Mouse (Mus musculus): ENCODE measurements at regions not wholly inside any gene's neighbourhood (a gene's known extent, or its start where the extent isn't known, plus 50 kb on each side); places are given as distances from the start of the nearest gene placed in this dataset.

GRCm38 (mm10) chr10:87719978-87720377 lies 138.1 kb upstream of the Igf1 start:
- no peak for DNase-seq (ENCODE audit: extremely low spot score in 1 of 2, low spot score in 1 of 2)

- no peak for DNase-seq (ENCODE audit: extremely low spot score in 1 of 2, low spot score in 1 of 2)
Measured at GRCm38 (mm10) chr10:87722244-87722643, 135.8 kb upstream of the Igf1 start.

- no peak for DNase-seq (ENCODE audit: extremely low spot score in 1 of 2, low spot score in 1 of 2)
Measured at GRCm38 (mm10) chr10:87732658-87733057, 125.4 kb upstream of the Igf1 start.

GRCm38 (mm10) chr10:87733241-87733640 lies 124.8 kb upstream of the Igf1 start:
- no peak for DNase-seq (ENCODE audit: extremely low spot score in 1 of 2, low spot score in 1 of 2)

GRCm38 (mm10) chr10:87740323-87740722 lies 117.7 kb upstream of the Igf1 start:
- no peak for DNase-seq (ENCODE audit: extremely low spot score in 1 of 2, low spot score in 1 of 2)

GRCm38 (mm10) chr10:87742766-87743165 lies 115.3 kb upstream of the Igf1 start:
- DNase-seq (ENCODE audit: extremely low spot score in 1 of 2, low spot score in 1 of 2), result no peak

GRCm38 (mm10) chr10:87747846-87748552 lies 110.1 kb upstream of the Igf1 start:
- no peak for DNase-seq (ENCODE audit: extremely low spot score in 1 of 2, low spot score in 1 of 2)

- no peak for DNase-seq (ENCODE audit: extremely low spot score in 1 of 2, low spot score in 1 of 2)
Measured at GRCm38 (mm10) chr10:87748631-87749193, 109.4 kb upstream of the Igf1 start.

- no peak for DNase-seq (ENCODE audit: extremely low spot score in 1 of 2, low spot score in 1 of 2)
Measured at GRCm38 (mm10) chr10:87750321-87750720, 107.7 kb upstream of the Igf1 start.

- no peak for DNase-seq (ENCODE audit: extremely low spot score in 1 of 2, low spot score in 1 of 2)
Measured at GRCm38 (mm10) chr10:87750972-87751371, 107.1 kb upstream of the Igf1 start.

- DNase-seq (ENCODE audit: extremely low spot score in 1 of 2, low spot score in 1 of 2), result no peak
Measured at GRCm38 (mm10) chr10:87752117-87752516, 105.9 kb upstream of the Igf1 start.

- DNase-seq (ENCODE audit: extremely low spot score in 1 of 2, low spot score in 1 of 2), result no peak
Measured at GRCm38 (mm10) chr10:87753483-87753882, 104.6 kb upstream of the Igf1 start.

GRCm38 (mm10) chr10:87761528-87762030 lies 96.5 kb upstream of the Igf1 start:
- no peak for DNase-seq (ENCODE audit: extremely low spot score in 1 of 2, low spot score in 1 of 2)

GRCm38 (mm10) chr10:87787521-87787920 lies 70.5 kb upstream of the Igf1 start:
- DNase-seq (ENCODE audit: extremely low spot score in 1 of 2, low spot score in 1 of 2), result no peak

GRCm38 (mm10) chr10:87792346-87792745 lies 65.7 kb upstream of the Igf1 start:
- no peak for DNase-seq (ENCODE audit: extremely low spot score in 1 of 2, low spot score in 1 of 2)

- no peak for DNase-seq (ENCODE audit: extremely low spot score in 1 of 2, low spot score in 1 of 2)
Measured at GRCm38 (mm10) chr10:87803936-87804791, 53.9 kb upstream of the Igf1 start.

GRCm38 (mm10) chr10:87804792-87805082 lies 53.3 kb upstream of the Igf1 start:
- DNase-seq (ENCODE audit: extremely low spot score in 1 of 2, low spot score in 1 of 2), result no peak
